Mouse (Mus musculus) lung, postnatal 25 days (tissue): ENCODE measurements at regions not wholly inside any gene's neighbourhood (a gene's known extent, or its start where the extent isn't known, plus 50 kb on each side); places are given as distances from the start of the nearest gene placed in this dataset.

ENCODE experiments used
- DNase-seq: peaks from one replicate; pipeline ENCODE4 v3.0.0; 2022; ENCODE audit warnings: low spot score

- DNase-seq = no peak
Observed at GRCm38 (mm10) chr9:102782926-102783850, 51.5 kb upstream of the Ryk start.

- peak; percentile 91 for DNase-seq
Observed at GRCm38 (mm10) chr9:102784329-102785026, 50.2 kb upstream of the Ryk start.
